Mouse (Mus musculus) heart, postnatal 25 days (tissue): ENCODE measurements around the gene Bves. TPM values are rescaled to one million over a fixed set of nuclear protein-coding genes. Genes with fewer than 3 reads are reported as not detected.
"Not testable (repeated sequence)": the region's sequence is repeated elsewhere in the genome, so short reads cannot be mapped to it uniquely, and the experiment has no call there.

Experiments
- DNase-seq: peaks from one replicate; pipeline ENCODE4 v3.0.0; 2022; ENCODE audit warnings: low spot score
- intact Hi-C: fragments of 180-260 bp; cut with DNase I; formaldehyde crosslinking; loops from one replicate; pipeline ENCODE4 v1.15.1; 2025
- total RNA-seq, 2 experiments: library from RNA; stranded (reverse); gene quantifications; 2 replicates each; pipeline ENCODE4 v1.2.3; 2021

Bves gene
- 10 to 100 TPM; 42.2 to 43.8 TPM for total RNA-seq

DNA sequence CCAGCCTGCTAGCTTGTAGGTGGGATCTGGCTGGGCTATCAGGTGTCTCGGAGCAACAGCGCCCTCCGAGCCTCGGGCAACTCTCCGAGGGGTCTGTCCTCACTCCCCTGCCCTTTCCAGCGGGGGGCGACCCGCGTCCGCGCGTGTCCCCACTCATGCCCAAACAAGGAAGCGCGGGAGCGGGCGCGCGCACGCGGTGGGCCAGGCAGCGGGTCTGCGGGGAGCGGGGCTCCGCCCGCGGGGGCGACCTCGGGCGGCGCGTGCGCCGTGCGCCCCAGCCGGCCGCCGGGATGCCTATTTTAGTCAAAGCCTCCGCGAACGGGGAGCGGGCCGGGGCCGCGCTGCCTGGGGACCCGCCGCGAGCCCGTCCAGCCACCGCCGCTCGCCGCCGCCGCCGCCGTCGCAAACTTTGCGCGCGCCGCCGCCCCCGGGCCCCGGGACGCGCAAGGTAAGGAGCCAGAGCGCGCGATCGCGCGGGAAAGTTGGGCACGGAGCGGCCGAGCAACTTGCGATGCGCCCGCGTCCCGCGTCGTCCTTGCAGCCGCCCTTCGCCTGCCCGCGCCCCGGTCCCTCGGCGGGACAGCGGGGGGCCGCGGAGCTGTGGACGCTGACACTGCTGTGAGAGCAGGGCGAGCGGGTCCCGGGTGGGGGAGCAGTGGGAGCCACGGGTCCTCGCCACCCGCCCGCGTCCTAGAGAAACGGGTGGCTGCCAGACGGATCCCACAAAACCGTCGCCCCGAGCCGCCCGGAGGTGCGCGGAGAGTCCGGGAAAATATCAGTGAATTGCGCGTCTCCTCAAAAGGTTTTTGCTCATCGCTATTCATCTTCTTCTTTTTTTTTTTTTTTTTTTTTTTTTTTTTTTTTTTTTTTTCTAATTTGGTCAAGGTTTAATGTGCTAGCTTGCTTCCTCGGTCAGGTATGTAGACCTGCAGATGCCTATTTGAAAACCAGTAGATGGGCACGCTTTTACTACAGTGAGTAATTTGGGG is at the start of gene Bves:
TSS of gene Bves (plus strand) at position 339 of the 989 bp plus-strand sequence.
- intact Hi-C loops: loop anchor here (5.0 kb wide), 1 partner anchor 48 kb away; no protein-coding TSS in a partner anchor

DNA sequence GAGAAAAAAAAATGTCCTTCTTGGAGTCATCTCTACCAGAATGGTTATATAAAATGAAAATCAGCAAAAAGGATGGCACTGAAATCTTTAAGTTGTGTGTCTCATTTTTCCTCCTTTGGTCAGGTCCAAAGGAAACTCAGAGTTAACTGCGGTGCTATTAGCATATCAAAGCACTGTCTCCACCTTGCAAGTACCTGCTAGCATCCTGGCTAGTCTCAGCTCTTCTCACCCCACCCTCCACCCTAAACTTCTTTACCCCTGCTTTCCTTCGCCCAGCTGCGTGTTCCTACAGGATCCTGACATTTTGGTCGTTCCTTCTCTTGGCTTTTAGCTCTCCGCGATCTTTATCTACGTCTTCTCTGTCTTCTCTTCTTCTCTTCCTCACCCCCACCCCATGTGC is 47.2 kb upstream of the Bves start:
- intact Hi-C loops: loop anchor here (5.0 kb wide), 1 partner anchor 49 kb away; the partner anchor contains the start of gene Bves
- DNase-seq: no peak

More for the DNA sequence above, at the start of gene Bves:
- DNase-seq: peak; percentile 7

DNA sequence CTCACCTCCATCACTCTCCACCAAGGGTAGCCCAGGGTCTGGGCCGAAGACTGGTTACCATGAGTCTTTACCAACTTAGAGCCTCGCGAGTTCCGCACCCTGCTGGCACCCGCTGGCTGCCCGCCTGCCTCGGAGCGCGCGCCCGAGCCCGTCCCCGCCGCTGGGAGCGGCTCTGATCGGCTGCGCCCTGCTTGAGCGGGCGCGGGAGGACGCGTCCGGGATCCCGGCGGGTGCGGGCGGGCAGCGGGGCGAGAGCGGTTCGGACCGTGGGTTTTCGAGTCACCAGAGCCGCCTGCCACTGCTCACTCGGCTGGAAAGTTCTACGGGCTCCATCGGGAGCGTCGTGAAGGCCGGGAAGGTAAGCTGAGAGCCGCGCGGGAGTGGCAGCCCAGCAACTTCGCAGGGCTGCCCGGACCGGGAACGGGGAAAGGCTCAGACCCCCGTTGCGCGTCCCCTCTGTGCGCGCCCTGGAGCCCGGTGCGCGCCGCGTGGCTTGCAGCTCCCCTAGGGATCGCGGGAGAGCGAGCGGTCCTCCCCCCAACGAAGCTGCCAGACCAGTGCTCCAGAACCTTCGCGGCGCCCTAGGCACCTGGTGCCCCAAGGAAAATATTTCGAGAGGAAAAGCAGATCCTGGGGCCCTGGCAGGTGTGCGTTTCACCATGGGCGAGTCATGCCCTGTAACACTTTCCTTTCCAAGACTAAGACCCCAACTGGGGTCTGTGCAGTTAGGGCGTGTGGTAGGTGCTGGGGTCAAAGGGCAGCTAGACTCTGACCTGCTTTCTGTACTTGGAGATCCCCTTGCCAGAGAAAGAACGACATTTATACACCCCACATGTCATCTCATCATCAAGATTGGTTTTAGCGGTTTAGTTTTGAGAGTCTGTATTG is 46.1 kb upstream of the Bves start:
- intact Hi-C loops: loop anchor here (5.0 kb wide), 1 partner anchor 48 kb away; the partner anchor contains the start of gene Bves
- no peak for DNase-seq

DNA sequence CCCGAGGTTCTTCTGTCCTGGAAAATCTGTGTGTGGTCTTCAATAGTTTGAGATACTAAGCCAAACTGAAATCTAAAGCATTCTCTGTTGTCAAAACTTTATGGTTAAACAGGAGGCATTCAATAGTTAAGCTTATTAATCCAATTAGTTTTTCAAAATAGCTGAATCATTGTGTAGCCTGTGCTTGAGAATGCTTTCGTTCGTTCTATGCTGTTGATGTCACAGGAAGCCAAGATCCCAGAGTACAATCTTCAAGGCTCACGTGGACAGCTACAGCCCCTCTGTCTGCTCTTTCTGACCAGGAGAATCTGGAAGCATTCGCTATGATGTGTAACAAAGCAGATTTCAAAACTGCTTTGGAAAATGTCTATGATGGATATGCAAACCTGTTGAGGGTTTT is 45.0 kb upstream of the Bves start:
- DNase-seq: no peak
- intact Hi-C loops: no loop called here

DNA sequence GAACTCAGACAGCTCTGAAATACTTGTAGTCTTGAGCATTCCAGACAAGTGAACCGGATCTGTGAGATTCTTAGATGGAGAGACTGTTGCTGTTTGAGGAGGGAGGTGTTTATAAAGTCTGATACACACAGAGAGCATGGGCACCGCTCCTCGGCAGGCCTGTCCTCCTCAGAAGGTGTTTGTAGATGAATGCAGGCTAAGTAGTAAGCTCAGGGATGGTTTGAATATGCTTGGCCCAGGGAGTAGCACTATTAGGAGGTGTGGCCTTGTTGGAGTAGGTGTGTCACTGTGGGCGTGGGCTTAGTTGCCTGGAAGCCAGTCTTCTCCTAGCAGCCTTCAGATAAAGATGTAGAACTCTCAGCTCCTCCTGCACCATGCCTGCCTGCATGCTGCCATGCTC is 43.4 kb upstream of the Bves start:
- DNase-seq, intact Hi-C loops: not testable (repeated sequence)

DNA sequence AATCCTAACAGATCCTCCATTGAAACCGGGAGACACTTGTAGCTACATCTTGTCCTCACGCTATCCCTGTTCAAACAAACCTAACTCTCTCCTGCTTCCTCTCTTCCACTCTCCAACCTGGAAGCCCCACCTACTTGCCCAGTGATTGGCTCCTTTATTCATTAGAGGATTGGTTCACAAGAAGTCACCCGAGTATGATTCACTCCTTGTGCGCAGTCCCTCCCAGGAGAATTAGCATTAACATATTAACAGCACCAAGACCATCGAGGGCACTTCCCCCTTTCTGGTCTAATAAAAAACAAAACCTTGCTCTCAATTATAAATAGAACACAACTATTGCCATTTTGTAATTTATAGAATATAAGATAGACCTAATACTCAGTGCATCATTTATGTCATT is 40.5 kb upstream of the Bves start:
- DNase-seq: no peak
- intact Hi-C loops: no loop called here

DNA sequence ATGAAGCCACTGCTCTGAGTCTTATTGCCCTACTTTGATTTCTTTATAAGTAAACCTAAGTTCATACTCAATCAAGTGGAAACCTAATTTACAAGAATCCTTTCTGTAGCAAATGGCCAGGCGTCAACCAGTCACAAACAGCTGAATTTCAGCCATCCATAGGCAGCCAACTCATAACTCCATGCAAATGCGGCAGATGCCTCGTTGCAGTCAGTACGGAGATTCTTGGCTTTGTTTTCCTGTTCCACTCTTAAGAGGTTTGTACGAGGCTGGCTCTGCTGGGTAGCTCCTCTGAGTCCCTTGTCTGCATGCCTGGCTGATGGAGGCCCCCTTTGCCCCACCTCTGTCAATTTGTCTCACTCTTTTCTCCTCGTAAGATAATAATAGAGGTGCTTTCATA is 37.1 kb upstream of the Bves start:
- intact Hi-C loops: no loop called here
- DNase-seq: no peak

DNA sequence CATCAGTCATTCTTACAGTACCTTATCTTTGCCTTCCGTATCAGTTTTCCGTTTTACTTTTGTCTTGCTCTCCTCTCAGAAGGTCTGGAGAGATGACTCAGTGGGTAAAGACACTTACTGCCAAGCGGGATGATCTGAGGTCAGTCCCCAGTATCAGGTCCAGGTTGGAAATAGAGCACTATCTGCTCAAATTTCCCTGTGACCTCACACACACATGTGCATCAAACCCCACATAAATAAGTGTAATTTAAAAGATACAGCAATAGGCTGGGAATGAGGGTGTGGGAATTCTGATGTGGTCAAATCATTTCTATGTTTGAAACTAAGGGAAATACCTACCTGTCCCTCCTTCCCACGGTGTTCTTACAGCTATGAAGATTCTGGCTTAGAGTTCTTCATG is 36.1 kb upstream of the Bves start:
- DNase-seq: no peak
- intact Hi-C loops: no loop called here

DNA sequence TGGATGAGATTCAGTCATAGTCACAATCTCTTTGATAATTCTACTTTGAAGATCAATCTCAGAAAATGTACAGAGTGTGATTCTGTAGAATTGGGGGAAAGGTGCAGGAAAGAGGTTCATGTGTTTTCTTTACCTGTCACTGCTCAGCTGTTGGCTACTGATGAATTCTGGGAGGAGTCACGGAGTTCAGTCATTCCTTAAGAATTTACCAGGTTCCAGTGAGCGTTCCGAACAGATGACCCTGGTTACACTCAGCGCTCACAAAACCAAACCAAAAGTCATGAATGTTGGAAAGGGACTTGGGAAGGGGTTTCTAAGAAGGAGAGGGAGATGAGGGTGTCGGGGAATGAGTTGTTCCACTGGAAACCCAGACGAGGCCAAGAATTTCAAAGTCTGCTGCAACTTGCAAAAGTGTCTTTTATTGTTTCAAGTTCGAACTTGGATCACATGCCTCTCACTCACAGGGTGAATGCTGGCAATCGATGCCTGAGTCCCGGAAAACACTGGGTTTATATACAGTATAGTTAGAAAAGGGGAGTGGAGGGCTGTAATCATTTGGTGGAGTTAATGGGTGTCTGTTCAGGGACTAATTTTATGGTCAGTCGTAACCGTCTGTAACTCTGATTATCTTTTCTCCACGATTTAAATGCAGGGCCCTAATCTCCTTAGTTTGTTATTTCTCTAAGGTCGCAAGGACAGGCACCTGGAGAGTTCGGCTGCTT is 32.1 kb upstream of the Bves start:
- intact Hi-C loops: no loop called here
- DNase-seq: no peak

DNA sequence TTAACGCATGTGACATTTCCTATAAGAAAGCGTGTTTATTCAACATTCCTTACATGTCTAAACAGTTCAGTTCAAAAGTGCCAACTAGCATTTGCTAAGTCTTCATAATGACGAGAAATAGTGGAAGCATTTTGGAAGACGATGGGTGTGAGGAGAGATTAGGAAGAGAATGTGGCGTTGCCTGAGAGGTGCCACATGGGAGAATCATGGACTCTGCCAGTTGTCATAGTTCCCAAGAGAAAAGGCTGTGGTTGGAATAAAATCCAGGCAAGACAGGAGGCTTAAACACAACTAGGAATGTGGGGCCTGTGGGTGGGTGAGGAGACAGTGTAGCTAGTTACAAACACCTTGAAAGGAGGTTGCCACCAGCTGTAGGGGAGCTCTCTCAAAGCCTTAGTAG is 30.4 kb upstream of the Bves start:
- DNase-seq: no peak
- intact Hi-C loops: no loop called here

DNA sequence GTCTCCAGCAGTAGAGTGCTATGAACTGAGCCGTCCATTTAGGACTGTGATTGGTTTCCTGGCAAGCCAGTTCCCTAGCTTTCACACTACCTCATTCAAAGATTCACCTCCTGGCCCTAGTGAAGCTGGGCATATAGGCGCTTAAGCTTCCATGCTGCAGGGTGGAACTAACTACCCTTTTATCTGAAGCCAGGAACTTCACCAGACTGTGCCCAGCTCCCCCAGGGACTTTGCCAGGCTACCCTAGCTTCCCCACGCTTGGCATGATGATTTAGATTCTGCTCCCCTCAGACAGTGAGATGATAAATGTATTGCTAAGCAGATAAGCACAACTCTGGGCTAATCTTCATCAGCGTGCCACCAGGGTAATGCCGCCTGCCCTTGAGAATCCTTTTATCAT is 24.4 kb upstream of the Bves start:
- intact Hi-C loops: no loop called here
- DNase-seq: no peak

DNA sequence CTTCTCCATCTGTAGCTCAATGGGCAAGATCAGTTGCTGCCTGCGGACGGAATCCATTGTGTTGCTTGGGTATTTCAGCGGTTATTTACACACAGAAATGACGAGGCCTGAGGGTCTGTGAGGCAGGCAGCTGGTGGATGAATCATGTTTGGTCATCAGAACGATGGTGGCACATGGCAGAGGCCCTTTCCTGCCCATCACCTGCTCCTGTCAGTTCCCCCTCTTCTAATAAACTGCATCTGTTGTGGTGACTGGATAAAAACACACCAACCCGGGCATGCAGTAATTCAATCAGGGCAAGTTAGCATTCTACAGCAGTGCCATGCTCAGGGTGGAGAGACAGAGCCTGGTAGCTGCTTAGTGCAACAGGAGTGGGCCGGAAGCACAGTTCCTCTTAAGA is 23.9 kb upstream of the Bves start:
- no peak for DNase-seq
- intact Hi-C loops: no loop called here

DNA sequence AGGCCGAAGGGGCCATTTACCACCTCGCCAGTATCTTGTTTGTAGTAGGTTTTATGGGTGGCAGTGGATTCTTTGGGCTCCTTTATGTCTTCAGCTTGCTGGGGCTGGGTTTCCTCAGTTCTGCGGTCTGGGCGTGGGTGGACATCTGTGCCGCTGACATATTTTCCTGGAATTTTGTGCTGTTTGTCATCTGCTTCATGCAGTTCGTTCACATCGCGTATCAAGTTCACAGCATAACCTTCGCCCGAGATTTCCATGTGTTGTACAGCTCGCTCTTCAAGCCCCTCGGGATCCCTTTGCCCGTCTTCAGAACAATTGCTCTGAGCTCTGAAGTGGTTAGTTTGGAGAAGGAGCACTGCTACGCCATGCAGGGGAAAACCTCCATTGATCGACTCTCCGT is 20.7 kb upstream of the Bves start:
- DNase-seq: no peak
- intact Hi-C loops: no loop called here

DNA sequence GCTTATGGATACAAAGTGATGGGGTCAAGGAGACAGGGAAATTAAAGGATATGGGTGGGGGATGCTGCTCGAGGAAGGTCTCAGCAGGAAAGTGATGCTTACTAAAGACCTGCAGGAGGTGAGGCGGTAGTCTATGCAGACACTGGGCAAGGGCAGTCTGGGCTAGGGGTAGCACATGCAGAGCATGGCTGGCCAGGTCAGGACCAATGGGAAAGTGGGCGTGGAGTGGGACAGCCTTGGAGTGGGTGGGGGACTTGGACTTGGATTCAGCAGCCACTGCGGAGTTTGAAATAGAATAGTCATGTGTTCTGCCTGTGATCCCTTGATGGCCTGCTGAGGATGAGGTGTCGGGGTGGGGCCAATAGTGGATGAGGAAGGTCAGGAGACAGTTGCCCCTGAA is 16.6 kb upstream of the Bves start:
- intact Hi-C loops: no loop called here
- no peak for DNase-seq

DNA sequence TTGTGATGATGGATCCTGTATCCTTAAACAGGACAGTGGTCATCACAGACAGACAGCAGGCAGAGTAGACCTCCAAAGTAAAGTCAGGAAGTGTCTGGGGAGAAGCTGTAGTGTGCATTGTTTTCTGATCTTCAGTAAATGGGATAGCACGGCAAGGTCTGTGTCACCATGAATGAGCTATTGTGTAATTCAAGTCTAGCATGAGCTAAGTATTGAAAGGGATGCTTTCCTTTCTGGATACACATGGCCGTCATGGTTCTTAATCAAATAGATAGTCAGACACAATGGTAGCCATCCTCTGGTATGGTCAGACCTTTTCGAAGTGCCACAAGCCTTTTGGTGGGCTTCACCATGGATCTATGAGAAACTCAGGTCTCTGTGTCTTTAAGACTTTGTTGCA is 15.3 kb upstream of the Bves start:
- intact Hi-C loops: no loop called here
- no peak for DNase-seq

DNA sequence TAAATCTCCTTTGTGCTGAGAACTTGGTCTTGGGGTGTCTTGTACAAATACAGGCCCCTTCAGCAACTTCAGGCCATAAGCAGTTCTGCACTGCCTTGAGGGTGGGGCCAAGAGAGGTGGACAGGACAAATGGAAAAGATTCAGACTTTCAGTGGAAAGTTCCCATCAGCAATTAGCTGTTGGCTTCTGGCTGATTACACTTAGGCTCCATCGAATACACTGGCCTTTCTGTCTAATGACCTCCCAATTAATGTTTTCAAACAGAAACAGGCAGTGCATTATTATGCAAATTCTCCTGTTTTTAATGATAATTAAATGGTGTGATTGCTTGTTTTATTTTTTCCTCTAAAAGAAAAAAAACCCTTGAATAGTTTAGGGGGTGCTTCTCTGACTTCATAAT is 11.4 kb upstream of the Bves start:
- DNase-seq: no peak
- intact Hi-C loops: no loop called here

DNA sequence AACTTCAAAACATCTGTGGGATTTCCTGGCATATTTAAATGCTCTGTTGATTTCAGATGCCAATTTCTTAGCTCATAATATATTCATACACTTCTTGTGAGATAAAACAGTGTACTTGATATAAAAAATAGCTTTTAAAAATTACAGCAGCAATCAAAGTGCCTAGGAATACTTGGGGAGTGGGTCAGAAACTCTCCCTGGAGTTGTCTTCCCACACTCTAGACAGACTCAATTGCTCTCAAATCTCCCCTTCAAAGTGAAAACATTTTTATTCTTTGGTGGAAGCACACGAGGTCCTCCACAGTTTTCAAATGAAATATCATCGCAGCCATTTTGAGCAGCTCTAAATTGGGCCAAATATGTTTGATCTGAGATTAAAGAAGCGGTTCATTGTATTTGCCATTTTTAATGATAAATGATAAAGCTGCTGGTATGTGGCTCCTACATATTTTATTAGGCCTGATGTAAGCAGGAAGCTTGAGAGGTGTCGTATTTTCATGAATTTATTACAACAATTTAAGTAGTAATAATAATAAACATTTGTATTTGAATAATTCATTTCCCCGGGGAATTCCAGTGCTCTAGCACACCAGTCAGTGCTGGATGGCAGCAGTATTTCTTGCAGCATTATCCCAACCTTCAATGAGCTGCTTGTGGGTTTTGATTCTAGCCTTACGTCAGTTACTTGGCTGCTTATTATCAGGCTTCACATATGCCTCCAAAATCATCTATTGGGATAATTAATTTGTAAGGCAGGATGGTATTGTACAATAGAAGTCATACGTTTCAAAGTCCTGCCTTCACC is 7.2 kb upstream of the Bves start:
- no peak for DNase-seq
- intact Hi-C loops: no loop called here

DNA sequence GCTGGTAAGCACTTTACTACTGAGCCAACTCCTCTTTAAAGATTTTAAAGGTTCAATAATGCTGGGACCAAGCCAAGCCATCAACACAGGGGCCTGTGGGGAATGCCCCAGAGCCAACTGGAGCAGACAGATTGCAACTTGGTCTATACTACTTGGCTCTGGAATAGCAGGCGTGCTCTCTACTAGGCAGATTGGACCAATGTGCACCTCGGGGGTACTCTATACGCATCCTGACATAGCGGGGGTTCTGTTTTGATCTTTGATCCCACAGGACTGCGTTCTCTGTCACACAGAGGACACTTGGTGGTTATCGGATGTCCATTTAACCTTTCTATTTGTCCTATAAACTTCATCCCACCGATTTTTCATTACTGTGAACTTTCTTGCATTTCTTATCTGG is 647 bp upstream of the Bves start:
- intact Hi-C loops: loop anchor here (5.0 kb wide), 1 partner anchor 48 kb away; no protein-coding TSS in a partner anchor
- no peak for DNase-seq

DNA sequence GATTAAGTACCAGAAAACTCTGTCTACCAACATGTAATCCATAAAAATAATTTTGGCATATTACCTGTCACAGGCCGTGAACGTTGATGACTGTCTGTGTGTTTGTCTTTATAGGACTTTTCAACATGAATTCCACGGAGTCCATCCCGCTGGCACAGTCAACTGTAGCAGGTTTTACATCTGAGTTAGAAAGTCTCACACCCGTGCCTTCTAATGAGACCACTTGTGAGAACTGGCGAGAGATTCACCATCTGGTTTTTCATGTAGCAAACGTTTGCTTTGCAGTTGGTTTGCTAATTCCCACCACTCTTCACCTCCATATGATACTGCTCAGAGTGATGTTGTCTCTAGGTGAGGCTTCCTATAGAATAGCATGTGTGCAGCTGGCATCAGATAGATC is 3.5 kb downstream of the Bves start:
- intact Hi-C loops: loop anchor here (5.0 kb wide), 1 partner anchor 52 kb away; no protein-coding TSS in a partner anchor
- no peak for DNase-seq
